Mouse (Mus musculus): ENCODE results near the gene Zfp319. TPM values are rescaled to one million over a fixed set of nuclear protein-coding genes. Genes with fewer than 3 reads are reported as not detected.

Zfp319 gene
- polyA plus RNA-seq, 1 experiment: 6.2 TPM

DNA sequence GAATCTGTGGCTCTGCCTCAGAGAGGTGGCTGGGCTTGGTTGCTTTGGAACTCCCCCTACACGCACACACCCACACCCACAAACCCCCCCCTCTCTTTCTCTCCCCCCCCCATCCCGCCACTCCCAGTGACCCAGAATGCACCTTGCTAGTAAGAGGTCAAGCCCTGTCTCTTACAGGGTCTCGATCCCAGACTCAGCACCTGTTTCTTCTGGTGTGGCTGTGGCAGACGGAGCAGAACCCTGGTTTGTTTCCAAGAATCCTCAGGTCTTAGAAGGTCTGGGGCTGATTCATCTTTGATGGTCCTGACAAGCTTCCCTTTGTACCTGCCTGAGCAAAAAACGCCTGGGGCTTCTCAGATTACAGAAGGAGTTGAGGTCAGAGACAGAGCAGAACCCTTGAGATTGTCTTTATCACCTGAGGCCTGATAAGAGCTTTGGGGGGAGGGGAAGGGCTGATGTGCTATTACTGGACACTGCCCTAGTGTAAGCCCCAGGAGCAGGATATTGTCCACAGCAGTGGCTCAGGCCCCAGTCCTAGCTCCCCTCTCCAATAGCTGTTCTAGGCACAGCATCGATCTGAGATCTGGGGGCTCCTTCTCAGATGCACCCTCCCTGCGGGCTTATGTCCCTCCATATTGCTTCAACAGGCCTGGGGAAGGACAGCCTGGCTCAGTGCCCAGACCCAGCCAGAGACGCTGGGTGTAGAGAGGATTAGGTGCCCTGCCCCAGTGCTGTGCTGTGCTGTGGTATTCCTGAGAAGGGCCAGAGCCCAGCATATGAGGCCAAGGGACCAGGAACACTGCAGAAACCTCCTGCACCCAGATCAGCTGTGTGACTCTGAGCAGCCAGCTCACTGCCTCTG is 27.0 kb upstream of the Zfp319 start:
- no peak overlapping the region for H3K4me3 ChIP-seq (ENCODE audit: insufficient read depth, low read depth, low read length)
- no peak for TF ChIP-seq CTCF (conservative IDR thresholded peaks at IDR 0.05; ENCODE audit: insufficient read depth, insufficient read length, low read depth, low read length)
- no peak for TF ChIP-seq POLR2A (IDR thresholded peaks at IDR 0.05; ENCODE audit: low read depth, low read length)
- H3K36me3 ChIP-seq (ENCODE audit: control insufficient read depth, insufficient read depth, low read length): no peaks in the 10 kb centered on the region
- no peak overlapping the region for H3K27ac ChIP-seq (ENCODE audit: insufficient read depth, low read depth, low read length)
- WGBS: 58% methylated on average over 8 of the region's 8 CpGs
- no peak for DNase-seq
- no peaks in the 10 kb centered on the region for H3K4me1 ChIP-seq (ENCODE audit: control insufficient read depth, insufficient read depth, low read length)
- no peaks in the 10 kb centered on the region for H3K27me3 ChIP-seq (replicated peaks; ENCODE audit: control insufficient read depth, insufficient read depth, low read length)

DNA sequence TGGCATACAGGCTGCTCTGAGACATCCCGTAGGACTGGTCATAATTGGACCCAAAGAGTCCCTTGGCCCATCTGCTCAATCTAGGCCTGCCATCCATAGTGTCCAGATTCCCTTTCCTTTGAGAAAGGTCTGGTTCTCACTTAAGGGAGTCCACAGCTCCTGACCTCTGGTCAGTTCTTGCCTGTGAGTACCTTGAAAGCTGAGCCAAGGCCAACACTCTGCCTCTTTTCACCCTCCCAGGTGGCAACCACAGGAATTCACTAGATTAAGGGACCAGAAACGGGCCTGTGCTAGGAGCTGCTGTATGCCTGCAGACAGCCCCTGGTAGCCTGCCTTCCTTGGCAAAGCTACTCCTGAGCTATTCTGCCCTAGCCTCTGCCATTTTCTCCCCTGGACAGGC is 22.9 kb upstream of the Zfp319 start:
- Histone ChIP-seq H3K27ac (ENCODE audit: insufficient read depth, low read depth, low read length) (no peak overlapping the region), H3K4me1 (ENCODE audit: control insufficient read depth, insufficient read depth, low read length) (peaks cover 3% of the 10 kb centered on the region; the same call in 1 of the 2 replicates), H3K27me3 (replicated peaks; ENCODE audit: control insufficient read depth, insufficient read depth, low read length) (no peaks in the 10 kb centered on the region), H3K4me3 (ENCODE audit: insufficient read depth, low read depth, low read length) (no peak overlapping the region), H3K36me3 (ENCODE audit: control insufficient read depth, insufficient read depth, low read length) (no peaks in the 10 kb centered on the region)
- no peak for DNase-seq
- TF ChIP-seq POLR2A (IDR thresholded peaks at IDR 0.05; ENCODE audit: low read depth, low read length) (no peak), CTCF (conservative IDR thresholded peaks at IDR 0.05; ENCODE audit: insufficient read depth, insufficient read length, low read depth, low read length) (no peak)
- WGBS: 98% methylated on average over 2 of the region's 2 CpGs

DNA sequence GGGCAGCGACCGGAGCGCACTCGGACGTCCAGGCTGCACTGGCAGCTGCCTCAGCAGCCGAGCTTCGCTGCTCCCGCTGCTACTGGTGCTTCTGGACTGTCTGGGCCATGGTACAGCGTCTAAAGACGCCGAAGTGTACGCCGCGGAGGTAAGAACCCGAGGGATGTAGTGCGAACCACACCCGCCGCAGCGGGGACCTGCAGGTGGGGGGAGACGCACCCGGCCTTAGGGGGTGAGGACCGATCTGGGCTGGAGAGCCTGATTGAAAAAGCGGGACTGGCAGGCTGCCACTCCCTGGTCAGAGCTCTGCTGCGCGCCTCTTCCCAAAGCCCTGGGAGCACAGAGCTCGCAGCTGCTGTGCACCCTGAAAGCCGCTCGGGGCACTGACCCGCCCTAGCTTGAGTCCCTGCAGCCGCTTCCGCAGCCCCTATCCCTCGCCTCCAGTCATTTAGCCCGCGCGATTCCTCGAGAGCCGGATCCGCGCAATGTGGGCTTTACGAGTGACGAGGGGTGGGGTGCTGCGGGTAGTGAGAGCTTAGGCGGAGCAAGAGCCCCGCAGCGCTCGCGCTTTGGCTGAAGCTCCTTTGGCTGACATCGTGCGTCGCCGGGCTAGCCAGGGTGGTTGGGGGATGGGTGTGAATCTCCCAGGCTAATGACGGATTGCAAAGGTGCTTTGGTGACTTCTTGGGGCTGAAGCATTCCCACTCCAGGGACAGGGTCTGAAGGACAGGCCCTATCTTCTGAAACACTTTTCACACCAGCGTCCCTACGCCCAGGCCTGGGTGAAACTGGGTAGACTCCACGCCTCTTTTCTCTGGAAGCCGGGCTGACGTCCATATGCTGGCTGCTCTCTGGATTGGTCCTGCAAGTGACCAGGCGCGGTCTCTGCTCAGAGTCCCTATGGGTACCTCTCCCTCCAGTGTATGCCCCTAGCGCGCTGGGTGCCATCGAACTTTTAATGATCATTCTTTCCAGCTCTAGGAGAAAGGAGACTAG is 21.4 kb upstream of the Zfp319 start:
- Histone ChIP-seq H3K4me3 (ENCODE audit: insufficient read depth, low read depth, low read length) (peak overlapping the region; percentile 71), H3K27ac (ENCODE audit: insufficient read depth, low read depth, low read length) (no peak overlapping the region), H3K4me1 (ENCODE audit: control insufficient read depth, insufficient read depth, low read length) (peaks cover 3% of the 10 kb centered on the region; the same call in 1 of the 2 replicates), H3K36me3 (ENCODE audit: control insufficient read depth, insufficient read depth, low read length) (no peaks in the 10 kb centered on the region), H3K27me3 (replicated peaks; ENCODE audit: control insufficient read depth, insufficient read depth, low read length) (no peaks in the 10 kb centered on the region)
- no peak for TF ChIP-seq POLR2A (IDR thresholded peaks at IDR 0.05; ENCODE audit: low read depth, low read length)
- TF ChIP-seq CTCF (conservative IDR thresholded peaks at IDR 0.05; ENCODE audit: insufficient read depth, insufficient read length, low read depth, low read length): no peak
- WGBS: 11% methylated on average over 62 of the region's 62 CpGs
- peak; percentile 40 for DNase-seq

DNA sequence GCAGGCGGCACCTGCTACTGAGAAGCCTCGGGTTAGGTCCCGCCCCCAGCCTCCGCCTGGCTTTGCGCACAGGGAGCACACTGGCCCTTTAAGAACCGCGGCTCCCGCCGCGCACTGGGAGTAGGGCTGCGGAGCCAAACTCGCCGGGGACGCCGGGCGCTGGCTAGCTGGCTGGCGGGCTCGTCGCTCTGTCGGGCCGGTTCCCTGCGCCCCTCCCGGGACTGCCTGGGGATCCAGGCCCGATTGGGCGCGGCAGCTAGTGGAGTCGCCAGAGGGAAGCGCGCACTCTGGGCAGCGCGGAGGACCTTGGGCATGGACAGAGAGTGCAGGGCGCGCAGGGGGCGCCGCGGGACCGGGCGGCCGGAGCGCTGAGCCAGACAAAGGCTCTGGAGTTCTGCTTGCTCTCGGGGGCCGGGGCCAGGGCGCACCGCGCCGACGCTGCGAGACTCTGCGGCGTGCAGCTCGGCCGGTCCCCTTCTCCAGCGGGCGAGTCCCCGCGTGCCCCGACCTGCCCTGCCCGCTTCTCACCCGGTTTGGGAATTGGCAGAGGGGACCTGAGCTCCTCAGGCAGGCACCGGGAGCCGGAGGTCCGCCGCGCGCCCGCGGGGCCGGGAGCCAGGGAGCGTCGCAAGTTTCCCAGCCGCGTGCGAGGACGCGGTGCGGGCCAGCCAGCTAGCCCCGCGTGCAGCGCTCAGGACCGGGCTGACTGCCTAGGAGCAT is 20.6 kb upstream of the Zfp319 start, which contains the start of gene Mmp15:
TSS of gene Mmp15 (plus strand) at position 118 of the 720 bp plus-strand sequence.
- Histone ChIP-seq H3K27me3 (replicated peaks; ENCODE audit: control insufficient read depth, insufficient read depth, low read length) (no peaks in the 10 kb centered on the region), H3K27ac (ENCODE audit: insufficient read depth, low read depth, low read length) (no peak within 1 kb of the TSS), H3K4me1 (ENCODE audit: control insufficient read depth, insufficient read depth, low read length) (peaks cover 3% of the 10 kb centered on the region; the same call in 1 of the 2 replicates), H3K4me3 (ENCODE audit: insufficient read depth, low read depth, low read length) (peak within 1 kb of the TSS; percentile 71), H3K36me3 (ENCODE audit: control insufficient read depth, insufficient read depth, low read length) (no peaks in the 10 kb centered on the region)
- peak; percentile 75 for DNase-seq
- 1% methylated on average over 80 of the region's 80 CpGs for WGBS
- TF ChIP-seq POLR2A (IDR thresholded peaks at IDR 0.05; ENCODE audit: low read depth, low read length) (no peak), CTCF (conservative IDR thresholded peaks at IDR 0.05; ENCODE audit: insufficient read depth, insufficient read length, low read depth, low read length) (no peak)

DNA sequence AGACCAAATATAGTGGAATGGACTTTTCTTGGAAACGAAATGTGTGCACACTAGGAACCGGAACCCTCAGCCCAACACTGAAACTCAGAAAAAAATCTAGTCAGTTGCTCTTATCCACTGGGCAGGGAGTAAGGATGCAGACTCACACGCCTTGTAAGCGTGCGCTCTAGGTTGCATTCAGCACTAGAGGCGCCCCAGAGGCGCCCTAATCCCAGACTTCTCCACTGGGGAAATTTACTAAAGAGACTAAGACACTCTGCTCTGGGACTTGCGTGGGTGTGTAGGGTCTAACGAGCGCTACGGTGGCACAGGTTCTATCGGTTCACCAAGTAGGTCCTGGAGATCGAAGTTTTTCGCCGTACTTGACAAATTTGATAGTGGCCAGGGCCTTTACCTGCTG is 19.7 kb upstream of the Zfp319 start:
- 5% methylated on average over 15 of the region's 15 CpGs for WGBS
- TF ChIP-seq POLR2A (IDR thresholded peaks at IDR 0.05; ENCODE audit: low read depth, low read length) (no peak), CTCF (conservative IDR thresholded peaks at IDR 0.05; ENCODE audit: insufficient read depth, insufficient read length, low read depth, low read length) (peak; percentile 28; the same call in 1 of the 2 replicates)
- peaks cover 3% of the 10 kb centered on the region; the same call in 1 of the 2 replicates for H3K4me1 ChIP-seq (ENCODE audit: control insufficient read depth, insufficient read depth, low read length)
- DNase-seq: no peak
- H3K27ac ChIP-seq (ENCODE audit: insufficient read depth, low read depth, low read length): no peak overlapping the region
- no peaks in the 10 kb centered on the region for H3K27me3 ChIP-seq (replicated peaks; ENCODE audit: control insufficient read depth, insufficient read depth, low read length)
- H3K36me3 ChIP-seq (ENCODE audit: control insufficient read depth, insufficient read depth, low read length): no peaks in the 10 kb centered on the region
- H3K4me3 ChIP-seq (ENCODE audit: insufficient read depth, low read depth, low read length): no peak overlapping the region

DNA sequence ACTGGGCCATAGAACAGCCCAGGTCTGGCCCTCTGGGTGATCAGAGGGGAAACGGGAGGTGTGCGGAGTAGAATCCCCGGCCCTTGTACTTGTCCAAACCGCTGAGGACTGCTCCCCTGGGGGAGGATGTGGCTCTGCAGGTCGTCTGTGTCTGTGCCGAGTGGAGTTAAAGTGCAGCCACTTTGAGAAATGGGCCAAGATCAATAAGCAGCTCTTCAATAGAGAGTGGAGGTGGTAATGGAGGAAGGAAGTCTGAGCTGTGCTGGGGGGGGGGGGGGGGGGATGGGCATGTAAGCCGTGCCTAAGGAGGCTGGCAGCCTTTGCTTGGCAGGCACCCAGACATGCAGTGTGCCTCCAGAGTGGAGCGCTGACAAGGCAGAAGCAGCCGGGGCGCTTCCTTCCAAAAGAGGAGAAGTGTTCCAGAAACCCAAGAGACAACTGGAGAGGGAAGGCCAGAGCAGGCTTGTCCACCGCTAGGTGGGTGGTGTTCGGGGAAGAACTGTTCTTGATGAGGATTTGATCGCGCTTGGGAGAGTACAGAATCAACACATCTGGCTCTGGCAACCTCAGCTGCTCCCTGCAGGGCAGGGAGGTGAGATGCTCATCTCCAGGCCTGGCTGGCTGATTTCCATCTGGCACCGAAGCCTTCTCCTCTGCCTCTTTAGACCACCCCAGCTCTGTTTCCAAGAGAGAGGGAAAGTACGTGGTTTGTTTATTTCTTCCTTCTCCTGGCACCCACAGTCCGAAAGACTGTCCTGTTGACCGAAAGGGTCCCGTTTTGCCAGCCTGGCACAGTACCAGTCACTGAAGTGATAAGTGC is 17.3 kb upstream of the Zfp319 start:
- no peaks in the 10 kb centered on the region for H3K27me3 ChIP-seq (replicated peaks; ENCODE audit: control insufficient read depth, insufficient read depth, low read length)
- WGBS: 30% methylated on average over 19 of the region's 19 CpGs
- no peak overlapping the region for H3K4me3 ChIP-seq (ENCODE audit: insufficient read depth, low read depth, low read length)
- TF ChIP-seq POLR2A (IDR thresholded peaks at IDR 0.05; ENCODE audit: low read depth, low read length) (no peak), CTCF (conservative IDR thresholded peaks at IDR 0.05; ENCODE audit: insufficient read depth, insufficient read length, low read depth, low read length) (no peak)
- peak; percentile 82 for DNase-seq
- peaks cover 3% of the 10 kb centered on the region; the same call in 1 of the 2 replicates for H3K4me1 ChIP-seq (ENCODE audit: control insufficient read depth, insufficient read depth, low read length)
- H3K27ac ChIP-seq (ENCODE audit: insufficient read depth, low read depth, low read length): no peak overlapping the region
- no peaks in the 10 kb centered on the region; the same call in 1 of the 2 replicates for H3K36me3 ChIP-seq (ENCODE audit: control insufficient read depth, insufficient read depth, low read length)
